Mouse (Mus musculus) cerebellum, postnatal 10 days (tissue): ENCODE data around the gene Rab3il1.
"Not testable (repeated sequence)": the region's sequence is repeated elsewhere in the genome, so short reads cannot be mapped to it uniquely, and the experiment has no call there.

ENCODE experiments used
- DNase-seq, 2 experiments: peaks; one replicate each; pipeline ENCODE4 v3.0.0; 2021; ENCODE audit warnings: mixed read lengths in 2 of 2

Gene Rab3il1

DNA sequence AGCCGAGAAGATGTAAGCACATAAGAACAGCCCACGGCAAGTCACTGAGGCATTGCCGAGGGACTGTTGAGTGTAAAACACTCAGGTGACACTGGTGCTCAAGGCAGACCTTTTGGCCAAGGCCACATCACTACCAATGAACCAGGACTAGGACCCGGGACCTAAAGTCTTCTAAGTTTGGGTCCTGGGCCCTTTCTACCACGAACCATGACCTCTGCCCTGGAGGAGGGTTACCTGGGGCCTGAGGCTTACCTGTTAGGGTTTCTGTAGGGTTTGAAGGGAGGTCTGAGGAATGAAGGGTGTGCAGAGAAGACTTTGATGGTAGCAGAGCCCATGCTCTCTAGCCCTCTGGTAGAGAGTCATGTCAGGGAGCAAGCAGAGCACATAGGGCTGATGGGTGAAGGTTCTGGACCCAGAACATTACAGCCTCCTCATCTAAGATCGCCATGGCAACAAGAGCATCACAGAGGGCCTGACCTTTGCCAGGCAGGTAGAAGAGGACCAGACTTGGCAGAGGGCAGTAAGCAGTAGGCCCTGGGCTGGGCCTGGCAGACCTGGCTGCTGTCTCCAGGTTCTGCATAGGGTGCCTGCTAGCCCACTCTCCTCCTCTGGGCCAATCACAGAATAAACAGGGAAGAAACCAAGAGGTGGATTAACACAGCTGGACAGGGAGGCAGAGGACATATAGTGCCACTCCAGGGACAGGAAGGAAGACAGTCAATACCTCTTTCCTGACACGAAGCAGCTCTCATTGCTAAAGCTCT lies at the start of gene Rab3il1, which contains the start of gene Best1:
TSS of gene Rab3il1 (plus strand) at position 464 of the 764 bp plus-strand sequence.
TSS of gene Best1 (minus strand) at position 428 of the 764 bp plus-strand sequence.
- DNase-seq: no peak

DNA sequence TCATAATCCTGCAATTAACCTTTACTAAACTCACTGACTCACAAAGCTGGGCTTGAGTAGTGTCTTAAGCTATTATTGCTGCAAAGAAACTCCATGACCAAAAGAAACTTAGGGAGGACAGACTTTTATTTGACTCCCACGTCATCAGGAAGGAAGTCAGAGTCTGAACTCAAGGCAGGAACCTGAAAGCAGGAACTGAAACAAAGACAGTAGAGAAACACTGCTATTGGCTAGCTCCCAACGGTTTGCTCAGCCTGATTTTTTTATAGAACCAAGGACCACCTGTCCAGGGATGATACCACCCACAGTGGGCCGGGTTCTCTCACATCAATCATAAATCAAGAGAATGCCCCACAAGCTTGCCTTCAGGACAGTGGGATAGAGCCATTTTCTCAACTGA lies 49.1 kb upstream of the Rab3il1 start:
- DNase-seq: no peak

DNA sequence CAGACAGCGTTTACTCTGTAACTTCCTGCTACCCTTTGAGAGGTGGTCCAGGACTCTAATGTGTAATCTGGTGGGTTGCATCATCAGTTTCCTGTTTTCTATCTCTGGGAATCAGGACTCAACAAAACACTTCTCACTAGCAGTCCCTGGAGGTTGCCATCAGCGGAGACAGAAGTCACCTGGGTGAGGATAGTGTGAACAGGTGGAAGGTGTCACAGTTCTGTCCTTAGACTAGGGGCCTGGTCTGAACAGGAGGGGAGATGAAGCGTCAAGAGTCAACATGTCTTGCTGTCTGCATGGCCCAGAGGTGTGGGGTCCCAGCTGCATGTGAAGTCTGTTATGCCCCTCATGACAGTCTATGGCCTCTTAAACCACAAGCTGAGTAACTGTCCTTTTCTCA lies 48.6 kb upstream of the Rab3il1 start:
- no peak for DNase-seq

DNA sequence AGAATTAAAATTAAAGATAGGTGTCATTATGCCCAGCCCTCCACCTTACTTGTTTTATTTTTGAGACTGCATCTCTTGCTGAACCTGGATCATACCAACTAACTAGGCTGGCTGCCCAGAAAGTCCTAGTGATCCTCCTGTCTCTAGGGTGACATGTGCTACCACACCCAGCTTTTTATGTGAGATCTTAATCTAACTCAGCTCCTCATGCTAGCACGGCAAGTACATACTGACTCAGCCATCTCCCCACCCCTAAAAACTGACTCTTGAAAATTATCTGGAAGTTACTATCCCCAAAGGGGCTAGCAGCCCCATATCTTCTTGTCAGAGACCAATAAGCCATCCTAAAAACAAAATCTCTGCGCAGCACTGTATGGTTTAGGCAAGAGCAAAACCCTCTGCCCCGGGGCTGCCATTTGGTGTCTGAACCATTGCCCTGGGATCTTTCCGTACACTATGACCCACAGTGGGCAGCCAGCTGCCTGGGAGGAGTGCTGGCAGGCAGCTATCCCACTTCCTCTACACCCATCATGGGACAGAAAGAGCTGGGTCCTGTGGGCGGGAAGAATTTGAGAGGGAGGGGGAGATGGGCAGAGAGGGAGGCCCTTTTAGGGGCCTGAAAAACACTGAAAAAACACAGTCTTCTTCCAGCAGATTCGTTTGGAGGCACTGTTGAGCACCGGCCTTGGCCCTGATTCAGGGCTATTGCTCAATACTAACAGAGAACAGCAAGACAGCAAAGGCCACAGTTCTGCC lies 47.2 kb upstream of the Rab3il1 start:
- DNase-seq: peak; percentile 35 to 42

DNA sequence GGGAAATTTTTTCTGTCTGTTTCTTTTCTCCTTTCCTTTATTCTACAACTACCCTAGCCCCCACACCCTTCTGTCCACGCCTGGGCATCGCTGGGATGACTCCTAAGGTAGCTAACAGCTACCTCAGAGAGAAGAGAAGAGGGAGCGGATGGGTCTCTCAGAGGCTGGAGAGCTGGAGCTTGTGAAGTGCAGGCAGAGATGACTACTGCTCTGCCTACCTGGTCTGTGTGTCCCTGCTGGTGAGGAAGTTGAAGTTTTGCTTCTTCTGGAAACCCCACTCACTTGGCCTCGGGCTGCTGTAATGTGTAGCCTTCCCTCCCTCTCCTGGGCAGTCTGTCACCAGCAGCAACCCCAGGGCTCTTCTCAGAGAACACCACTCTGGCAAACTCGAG lies 46.7 kb upstream of the Rab3il1 start:
- no peak for DNase-seq

DNA sequence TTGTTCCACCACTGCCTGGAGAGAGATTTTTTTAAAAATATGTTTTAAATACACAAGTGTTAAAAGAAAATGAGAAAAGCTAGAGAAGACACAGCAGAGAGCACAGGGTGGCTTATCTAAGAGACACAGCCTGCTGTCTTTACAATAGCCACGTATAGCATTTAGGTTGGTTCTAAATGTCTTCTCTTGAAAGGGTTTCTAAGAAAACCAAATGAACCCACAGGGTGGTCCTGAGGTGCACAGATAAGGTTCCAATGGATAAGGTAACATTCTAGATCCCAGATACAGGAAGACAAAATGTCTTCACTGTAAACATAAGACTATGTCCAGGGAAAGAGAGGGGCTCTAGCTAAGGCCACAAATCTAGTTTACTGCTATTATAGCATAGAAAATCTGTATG lies 46.0 kb upstream of the Rab3il1 start:
- DNase-seq: no peak

DNA sequence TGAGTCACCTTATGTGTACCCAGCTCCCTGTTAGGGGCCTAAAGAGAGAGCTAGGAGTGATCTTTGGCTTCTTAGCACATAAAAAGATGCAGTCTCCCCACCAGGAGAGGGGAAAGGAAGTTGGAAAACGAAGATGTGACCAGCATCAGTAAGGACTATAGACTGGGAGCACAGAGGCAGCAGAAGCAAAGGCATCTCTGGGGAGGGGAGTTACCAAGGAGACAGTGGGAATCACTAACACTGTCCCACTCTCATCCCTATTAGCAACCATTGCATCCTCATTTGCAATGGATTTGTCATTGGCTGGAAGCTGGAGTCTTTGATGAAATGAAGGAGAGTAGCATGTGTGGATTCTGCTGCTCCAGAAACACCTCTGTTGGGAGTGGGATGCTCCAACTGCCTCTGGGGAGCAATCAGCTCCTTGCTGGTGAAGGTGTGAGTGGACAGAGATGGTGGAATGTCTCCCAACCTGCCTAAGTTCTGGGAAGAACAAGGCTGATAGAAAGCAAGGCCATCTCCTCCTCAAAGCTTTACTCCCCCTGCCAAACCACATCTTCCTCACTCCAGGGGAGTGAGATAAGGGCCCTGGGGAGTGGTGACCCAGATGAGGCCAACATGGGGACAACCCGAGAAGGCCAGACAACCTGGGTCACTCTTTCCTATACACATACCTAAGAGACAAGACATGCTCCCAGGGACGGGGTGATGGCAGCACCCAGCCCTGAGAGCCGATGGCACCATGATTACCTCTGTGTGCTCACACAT lies 44.7 kb upstream of the Rab3il1 start:
- DNase-seq: no peak

DNA sequence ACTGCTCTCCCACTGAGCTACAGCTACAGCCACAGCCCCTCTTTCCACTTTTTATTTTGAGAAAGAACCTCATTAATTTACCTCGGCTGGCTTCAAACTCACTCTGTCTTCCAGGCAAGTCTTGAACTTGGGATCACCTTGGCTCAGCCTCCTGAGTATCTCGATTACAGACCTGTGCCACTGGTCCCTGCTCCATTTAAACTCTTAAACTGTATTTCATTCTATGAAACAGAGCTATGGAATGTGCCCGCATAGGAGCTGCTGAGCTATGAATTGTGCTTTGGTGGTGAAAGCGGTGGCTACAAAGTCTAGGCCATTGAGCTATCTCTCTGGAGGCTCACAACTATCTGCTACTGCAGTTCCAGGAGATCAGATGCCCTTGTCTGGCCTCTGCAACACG lies 43.5 kb upstream of the Rab3il1 start:
- DNase-seq: no peak

DNA sequence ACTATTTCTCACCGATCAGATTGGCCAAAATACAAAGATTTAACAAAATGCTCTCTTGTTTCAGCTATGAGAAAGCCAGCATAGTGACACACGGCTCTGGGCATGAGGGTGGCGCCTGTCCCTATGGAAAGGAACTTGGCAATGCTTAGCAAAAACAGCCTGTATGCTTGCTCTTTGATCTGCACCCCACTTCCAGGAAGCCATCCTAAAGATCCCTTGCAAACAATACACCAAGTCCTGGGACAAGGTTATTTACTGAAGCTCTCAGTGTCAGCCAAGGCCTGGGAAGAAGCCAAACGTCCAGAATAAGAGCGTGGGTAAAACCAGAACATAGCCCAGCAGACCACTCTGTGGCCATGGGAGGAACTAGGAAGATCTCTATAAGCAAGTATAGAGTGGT lies 40.7 kb upstream of the Rab3il1 start:
- no peak for DNase-seq

DNA sequence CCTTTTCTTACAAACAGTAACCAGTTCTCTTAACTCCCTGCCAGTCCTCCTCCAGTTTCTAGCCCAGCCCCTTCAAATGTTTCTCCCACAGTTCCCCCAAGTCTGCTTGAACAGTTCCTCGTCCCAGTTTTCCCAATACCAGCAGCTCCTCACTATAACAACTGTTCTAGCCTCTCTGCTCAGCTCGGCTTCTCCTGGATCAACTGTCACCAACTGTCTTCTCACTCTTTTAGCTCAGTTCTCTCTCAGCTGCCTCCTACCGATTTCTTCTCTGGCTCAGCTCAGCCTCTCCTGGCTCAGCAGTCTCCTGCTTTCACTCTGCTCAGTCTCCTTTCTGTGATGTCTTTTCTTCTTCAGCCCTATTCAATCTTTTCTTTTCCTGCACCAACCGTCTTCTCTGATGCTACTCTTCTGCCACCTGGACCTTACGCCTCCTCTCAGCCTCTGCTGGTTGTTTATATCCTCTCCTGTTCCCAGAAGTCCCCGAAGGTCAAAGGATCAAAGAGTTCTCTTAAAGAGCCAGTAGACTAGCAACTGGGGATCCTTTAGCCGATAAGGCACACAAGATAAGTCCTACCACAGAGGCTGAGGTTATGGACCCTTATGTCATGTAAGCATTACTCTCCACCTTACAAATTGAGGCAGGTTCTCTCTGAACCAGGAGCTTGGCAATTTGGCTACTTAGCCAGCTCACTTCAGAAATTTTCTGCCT lies 37.1 kb upstream of the Rab3il1 start:
- no peak for DNase-seq

DNA sequence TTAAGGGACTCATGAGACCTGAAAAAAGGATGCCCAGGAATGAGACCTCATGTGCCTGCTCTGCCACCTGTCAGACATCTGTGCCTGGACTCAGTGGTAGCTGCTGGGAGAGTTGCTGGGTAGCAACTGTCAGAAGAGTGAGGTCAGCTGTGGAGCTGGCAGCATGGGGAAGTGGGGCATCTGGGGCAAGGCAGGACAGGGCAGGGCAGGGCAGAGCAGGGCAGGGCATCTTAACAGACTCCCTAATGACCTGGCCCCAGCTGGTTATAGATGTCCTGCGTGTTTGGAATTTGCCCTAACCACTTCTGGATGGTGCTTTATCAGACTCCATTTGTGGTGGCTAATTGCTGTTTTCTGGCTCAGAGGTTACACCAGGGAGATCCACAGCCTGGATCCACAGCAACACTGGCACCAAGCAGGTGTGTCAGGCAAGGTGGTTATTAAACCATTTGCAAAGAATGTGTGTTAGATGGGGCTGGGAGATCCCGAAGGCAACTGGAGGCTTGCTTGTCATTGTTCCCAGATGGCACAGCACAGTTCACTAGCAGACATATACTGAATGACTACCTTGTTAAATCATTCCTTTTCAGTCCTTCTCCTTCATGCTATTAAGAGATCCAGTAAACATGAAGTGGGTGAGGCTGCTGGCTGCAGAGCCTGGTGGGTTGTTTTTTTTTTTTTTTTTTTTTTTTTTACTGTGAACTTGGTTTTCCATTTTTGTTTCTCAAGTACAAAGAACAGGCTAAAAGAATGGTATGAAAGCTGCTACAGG lies 35.2 kb upstream of the Rab3il1 start:
- no peak for DNase-seq

DNA sequence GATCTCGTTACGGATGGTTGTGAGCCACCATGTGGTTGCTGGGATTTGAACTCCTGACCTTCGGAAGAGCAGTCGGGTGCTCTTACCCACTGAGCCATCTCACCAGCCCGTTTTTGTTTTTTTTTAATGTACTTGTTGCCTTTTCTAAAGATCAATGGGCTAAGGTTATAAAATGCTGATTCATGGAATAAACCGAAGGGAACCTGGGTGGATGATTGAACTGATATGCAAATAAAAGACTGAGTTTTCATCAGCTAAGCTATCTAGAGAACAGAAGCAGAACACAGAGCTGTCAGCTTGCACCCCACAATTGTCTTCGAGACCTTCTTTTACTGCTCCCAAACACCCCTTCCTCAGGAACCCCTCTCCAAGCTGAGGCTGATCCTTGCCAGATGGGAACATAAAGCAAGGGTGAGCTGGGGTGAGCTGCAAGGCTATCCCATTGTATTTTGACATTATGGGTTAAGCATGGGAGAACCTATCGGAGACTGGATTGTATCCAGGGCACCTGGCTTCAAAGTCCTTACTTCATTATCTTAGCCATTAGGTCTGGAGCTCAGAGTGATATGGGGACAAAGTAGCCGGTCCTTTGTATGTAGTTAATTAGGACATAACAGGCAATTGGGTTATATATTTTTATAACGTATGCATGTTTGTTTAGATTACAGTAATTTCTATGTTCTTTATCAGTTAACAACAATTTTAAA lies 33.2 kb upstream of the Rab3il1 start:
- no peak for DNase-seq

DNA sequence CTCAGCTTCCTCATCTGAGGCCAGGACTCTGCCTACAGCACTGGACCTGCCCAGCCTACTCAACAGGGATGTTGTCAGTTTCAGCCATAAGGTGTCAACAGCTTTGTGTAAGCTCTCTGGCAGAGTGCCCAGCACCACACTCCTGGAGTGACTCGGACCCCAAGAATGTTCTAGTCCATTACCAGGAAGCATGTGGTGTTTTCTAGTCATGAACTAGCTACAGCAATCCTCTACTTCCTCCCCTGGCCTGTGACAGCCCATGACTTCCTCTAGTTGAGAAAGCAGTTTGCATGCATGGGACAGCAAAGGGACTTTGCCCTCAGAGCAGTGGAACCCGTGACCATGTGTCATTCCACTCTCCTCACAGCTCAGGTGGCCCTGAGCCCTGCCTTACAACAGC lies 26.6 kb upstream of the Rab3il1 start:
- not testable (repeated sequence) for DNase-seq

DNA sequence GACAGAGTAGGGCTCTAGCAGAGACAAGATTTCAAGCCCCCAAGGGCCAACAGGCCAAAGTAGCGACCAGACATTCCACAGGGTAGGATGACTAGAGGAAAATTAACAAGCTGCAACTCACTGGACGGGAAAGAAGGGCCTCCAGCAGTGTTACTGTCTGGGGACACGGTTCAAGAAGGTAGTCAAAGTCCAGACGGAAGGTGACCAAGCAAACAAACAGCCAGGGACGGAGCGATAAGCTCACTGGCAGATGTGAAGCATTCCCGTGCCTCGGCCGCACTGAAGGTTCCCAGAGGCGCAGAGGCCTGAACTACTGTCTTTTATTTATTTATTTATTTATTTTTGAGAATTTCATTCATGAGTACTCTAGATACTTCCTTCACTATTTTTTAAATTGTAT lies 24.4 kb upstream of the Rab3il1 start:
- no peak for DNase-seq

DNA sequence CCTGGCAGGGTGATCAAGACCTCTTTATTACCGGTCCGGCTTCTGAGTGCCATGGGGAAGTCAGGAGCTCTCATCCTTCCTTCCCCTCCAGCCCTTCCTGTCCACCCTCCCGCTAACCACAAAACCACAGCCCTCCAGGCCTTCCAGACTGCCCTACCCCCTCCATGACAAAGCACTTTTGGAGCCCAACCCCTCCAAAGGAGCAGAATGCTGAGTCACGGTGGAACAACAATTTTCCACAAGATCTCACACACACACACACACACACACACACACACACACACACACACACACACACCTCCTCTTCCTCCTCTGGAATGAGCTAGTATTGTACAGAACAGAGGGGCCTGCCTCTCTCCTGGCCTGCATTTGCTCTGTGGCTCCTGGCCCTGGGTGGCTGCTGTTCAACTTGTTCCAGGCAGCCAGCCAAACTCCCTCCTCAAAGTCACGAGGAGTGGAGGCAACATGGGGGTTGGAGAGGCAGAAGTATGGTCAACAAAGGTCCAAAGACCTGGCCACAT lies 23.0 kb upstream of the Rab3il1 start:
- peak; percentile 73 to 80 for DNase-seq

DNA sequence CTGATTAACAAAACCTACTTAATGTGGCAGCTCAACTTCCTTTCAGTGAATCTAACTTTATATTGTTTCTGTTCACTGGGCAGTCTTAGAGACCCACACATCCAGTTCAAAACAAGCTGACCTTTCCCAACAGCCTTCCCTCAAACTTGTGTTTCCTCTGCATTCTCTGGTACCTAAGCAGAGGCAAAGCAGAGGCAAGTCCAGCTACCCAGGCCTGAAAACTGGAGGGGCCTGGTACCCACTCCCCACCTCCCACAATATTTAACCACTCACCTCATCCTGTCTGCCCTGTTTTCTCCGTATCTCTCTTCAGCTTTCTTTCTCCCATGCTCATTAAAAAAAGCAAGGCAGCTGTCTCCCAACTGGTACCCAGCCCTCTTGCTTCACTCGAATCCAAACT lies 22.3 kb upstream of the Rab3il1 start:
- no peak for DNase-seq

DNA sequence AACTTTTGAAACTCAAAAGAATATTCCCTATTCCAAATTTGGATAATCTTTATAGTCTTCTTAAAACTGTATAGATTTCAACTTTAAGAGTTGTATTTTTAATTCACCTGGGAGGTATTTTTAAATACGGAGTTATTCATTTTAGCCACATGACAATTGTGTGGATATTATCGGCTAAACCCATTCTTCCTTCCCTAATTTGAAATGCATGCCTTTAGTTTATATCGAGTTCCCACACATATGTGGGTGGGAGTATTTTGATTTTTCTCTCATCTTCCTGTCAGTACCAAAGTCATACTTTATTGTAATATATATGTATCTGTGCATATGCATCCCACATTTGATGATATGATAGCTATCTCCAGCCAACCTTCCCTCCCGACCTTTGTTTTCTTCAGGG lies 21.2 kb upstream of the Rab3il1 start, which contains the start of gene Fth1:
TSS of gene Fth1 (plus strand) at position 341 of the 400 bp plus-strand sequence.
- DNase-seq: no peak

DNA sequence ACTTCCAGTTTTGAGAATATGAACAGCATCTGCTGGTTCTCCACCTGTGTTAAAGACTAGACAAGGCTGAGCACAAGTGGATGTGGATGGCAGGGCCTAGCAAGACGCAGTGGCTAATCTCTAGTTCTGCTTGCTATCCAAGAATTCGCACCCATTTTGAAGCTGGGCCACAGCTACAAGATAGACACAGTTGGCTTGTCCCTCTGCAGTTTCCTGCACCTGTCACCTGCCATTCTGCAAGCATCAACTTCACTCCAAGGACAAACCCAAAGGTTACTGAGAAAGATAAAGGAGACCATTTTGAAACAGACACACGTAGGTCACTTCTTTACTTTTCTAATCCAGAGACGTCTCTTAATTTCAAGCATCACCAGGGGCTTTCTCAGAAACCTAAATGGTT lies 19.8 kb upstream of the Rab3il1 start:
- DNase-seq: no peak

DNA sequence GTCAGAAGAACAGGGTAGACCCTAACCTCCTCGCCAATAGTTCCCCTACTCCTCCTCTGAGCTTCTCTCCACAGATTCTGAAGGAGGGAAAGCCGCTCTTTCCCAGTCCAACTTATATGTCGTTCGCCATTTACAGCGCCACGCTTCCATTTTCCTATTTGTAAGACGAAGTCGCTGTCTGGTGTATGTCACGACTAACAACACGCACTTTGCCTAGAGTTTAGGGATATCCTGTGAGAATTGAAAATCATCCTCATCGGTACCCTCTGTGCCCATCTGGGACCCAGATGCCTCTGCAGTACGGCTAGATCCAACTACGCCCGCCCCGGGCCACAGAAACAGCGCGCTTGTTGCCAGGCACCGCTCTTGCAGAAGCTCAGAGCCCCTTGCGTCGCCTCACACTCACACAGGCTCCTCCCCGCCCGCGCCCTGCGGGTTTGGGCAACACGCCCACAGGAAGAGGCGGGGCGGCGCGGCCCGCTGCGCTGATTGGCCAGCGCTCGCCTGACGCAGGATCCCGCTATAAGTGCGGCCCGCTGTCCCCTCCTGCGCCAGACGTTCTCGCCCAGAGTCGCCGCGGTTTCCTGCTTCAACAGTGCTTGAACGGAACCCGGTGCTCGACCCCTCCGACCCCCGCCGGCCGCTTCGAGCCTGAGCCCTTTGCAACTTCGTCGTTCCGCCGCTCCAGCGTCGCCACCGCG lies 19.2 kb upstream of the Rab3il1 start:
- DNase-seq: peak; percentile 98

DNA sequence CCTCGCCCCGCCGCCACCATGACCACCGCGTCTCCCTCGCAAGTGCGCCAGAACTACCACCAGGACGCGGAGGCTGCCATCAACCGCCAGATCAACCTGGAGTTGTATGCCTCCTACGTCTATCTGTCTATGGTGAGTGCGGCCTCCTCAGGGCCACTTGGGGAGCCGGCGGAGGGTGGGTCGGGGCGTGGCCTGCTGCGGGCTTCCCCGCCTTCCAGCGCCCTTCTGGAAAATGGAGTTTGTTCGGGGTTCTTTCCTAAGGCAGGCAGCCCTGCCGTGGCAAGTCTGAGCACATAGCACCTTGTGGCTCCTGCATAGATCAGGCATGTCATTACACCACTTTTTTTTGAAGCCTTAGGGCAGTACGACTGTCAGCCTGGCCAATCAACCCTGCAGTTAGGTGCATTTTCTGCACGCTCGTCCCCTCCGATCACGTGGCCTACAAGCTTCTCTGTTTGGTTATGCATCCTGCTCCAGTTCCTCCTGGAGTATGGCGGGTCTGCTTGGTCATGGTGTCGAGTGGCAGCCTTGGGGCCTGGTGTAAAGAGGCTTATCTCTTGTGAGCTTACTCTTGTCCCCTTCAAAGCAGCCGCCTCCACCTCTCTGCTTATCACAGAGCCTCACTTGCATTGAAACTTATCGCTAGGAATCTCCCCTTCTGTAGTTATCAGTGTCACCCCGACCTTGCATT lies 18.5 kb upstream of the Rab3il1 start:
- peak; percentile 79 to 81 for DNase-seq
